Mouse (Mus musculus): ENCODE data around the gene Olfr1113.
"Not testable (repeated sequence)": the region's sequence is repeated elsewhere in the genome, so short reads cannot be mapped to it uniquely, and the experiment has no call there.

Gene Olfr1113

DNA sequence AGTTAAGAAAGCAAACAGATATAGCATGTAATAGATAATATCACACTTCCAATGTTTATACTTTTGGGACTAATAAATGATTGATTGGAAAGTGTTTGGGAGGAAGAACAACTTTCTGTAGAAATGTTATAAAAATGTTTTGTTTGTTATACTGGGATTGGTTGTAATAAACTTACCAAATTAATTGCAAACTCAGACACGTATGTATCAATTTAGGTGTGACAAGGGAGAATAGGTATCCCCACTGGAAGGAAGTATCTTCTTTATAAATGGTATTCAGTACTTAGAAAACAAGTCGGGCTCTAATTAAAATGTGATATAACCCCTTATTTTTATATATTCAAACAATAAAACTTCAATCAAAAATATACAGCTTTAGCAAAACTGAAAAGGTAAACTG lies at the start of gene Olfr1113:
Gene Olfr1113, plus strand, starts transcription at position 301 of the 400 bp plus-strand sequence.
- DNase-seq: no peak

DNA sequence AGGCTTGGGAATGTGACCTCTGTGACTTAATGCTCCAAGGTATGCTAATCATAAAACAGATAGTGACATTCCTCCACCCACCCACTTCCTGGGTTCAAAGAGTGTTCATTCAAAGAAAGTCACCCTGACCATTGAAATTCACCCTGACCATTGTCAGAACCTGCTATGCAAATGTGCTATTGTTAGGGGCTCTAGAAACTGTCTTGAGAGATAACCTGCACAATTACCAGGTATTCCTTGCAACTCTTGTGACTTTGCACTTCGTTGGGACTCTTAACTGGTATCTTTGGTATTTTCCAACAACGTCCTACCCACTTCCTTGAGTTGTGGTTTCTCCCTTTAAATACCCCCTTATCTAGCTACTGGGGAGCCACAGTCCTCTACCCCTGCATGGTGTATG lies 41.0 kb upstream of the Olfr1113 start:
- DNase-seq: not testable (repeated sequence)

GRCm38 (mm10) chr2:87187498-87187897 lies 21.3 kb upstream of the Olfr1113 start, which contains the start of gene Olfr1112:
Gene Olfr1112 (plus strand): TSS chr2:87187798.
- DNase-seq: no peak

GRCm38 (mm10) chr2:87247713-87248112 lies 38.9 kb downstream of the Olfr1113 start, which contains the start of gene Olfr1115:
Gene Olfr1115 (plus strand): TSS chr2:87248013.
- no peak for DNase-seq

Data from lung, postnatal 36 days (tissue).